In genomic region chr11:120659509-120660300, GRCm38 (mm10) we compare ENCODE assay signal across 7 mouse cellular contexts. TPM values are rescaled to one million over a fixed set of nuclear protein-coding genes. Genes with fewer than 3 reads are reported as not detected.
DNase-seq lines count a peak whose midpoint lies in the region; ATAC-seq and TF ChIP-seq lines count a peak whose summit lies in the region.

No protein-coding gene starts in this region.

- H3K36me3 ChIP-seq in E14TG2a.4 (ENCODE audit: insufficient read depth, low read length) = peaks cover 43% of the 10 kb centered on the region
- H3K36me3 ChIP-seq in hindbrain, embryonic 13.5 days = no peaks in the 10 kb centered on the region
- H3K36me3 ChIP-seq in liver, embryonic 13.5 days = no peaks in the 10 kb centered on the region
- H3K36me3 ChIP-seq in stomach, embryonic 15.5 days = no peaks in the 10 kb centered on the region

- H3K4me3 ChIP-seq in E14TG2a.4 (replicated peaks; ENCODE audit: low read length) = peak overlapping the region; percentile 89
- peak overlapping the region; percentile 40 for H3K4me3 ChIP-seq in hindbrain, embryonic 13.5 days
- peak overlapping the region; percentile 49 for H3K4me3 ChIP-seq in liver, embryonic 13.5 days (replicated peaks)
- H3K4me3 ChIP-seq in stomach, embryonic 15.5 days (replicated peaks) = peak overlapping the region; percentile 46

- ATAC-seq in hindbrain, embryonic 13.5 days (ENCODE audit: low FRiP score) = no peak
- ATAC-seq in liver, embryonic 13.5 days (ENCODE audit: low read depth) = no peak
- ATAC-seq in stomach, embryonic 15.5 days (ENCODE audit: insufficient read depth, low FRiP score, low read depth) = no peak

- peak overlapping the region; percentile 51 for H3K9ac ChIP-seq in hindbrain, embryonic 13.5 days
- H3K9ac ChIP-seq in liver, embryonic 13.5 days = no peak overlapping the region
- no peak overlapping the region for H3K9ac ChIP-seq in stomach, embryonic 15.5 days

- H3K4me1 ChIP-seq in E14TG2a.4 (replicated peaks; ENCODE audit: low read depth, low read length) = peaks cover 78% of the 10 kb centered on the region
- peaks cover 21% of the 10 kb centered on the region for H3K4me1 ChIP-seq in hindbrain, embryonic 13.5 days (replicated peaks)
- H3K4me1 ChIP-seq in liver, embryonic 13.5 days (replicated peaks) = peaks cover 23% of the 10 kb centered on the region
- peaks cover 18% of the 10 kb centered on the region for H3K4me1 ChIP-seq in stomach, embryonic 15.5 days

- H3K27ac ChIP-seq in hindbrain, embryonic 13.5 days = no peak overlapping the region
- no peak overlapping the region for H3K27ac ChIP-seq in liver, embryonic 13.5 days
- no peak overlapping the region for H3K27ac ChIP-seq in stomach, embryonic 15.5 days

- no peaks in the 10 kb centered on the region for H3K9me3 ChIP-seq in E14TG2a.4 (ENCODE audit: low read length)
- no peaks in the 10 kb centered on the region for H3K9me3 ChIP-seq in hindbrain, embryonic 13.5 days
- H3K9me3 ChIP-seq in liver, embryonic 13.5 days (replicated peaks) = no peaks in the 10 kb centered on the region
- no peaks in the 10 kb centered on the region for H3K9me3 ChIP-seq in stomach, embryonic 15.5 days

- peaks cover 27% of the 10 kb centered on the region for H3K27me3 ChIP-seq in E14TG2a.4 (ENCODE audit: insufficient read depth, low read length)
- H3K27me3 ChIP-seq in hindbrain, embryonic 13.5 days = peaks cover 91% of the 10 kb centered on the region
- peaks cover 97% of the 10 kb centered on the region for H3K27me3 ChIP-seq in liver, embryonic 13.5 days
- peaks cover 68% of the 10 kb centered on the region for H3K27me3 ChIP-seq in stomach, embryonic 15.5 days (replicated peaks)

- TF ChIP-seq CTCF in E14TG2a.4 (conservative IDR thresholded peaks at IDR 0.05; ENCODE audit: low read length) = no peak

- WGBS in hindbrain, embryonic 13.5 days = 2% methylated on average over 50 of the region's 50 CpGs
- 4% methylated on average over 50 of the region's 50 CpGs for WGBS in liver, embryonic 13.5 days (ENCODE audit: insufficient replicate concordance)
- 5% methylated on average over 44 of the region's 50 CpGs for WGBS in stomach, embryonic 15.5 days

- peak overlapping the region; percentile 60 for H3K4me2 ChIP-seq in hindbrain, embryonic 13.5 days
- H3K4me2 ChIP-seq in liver, embryonic 13.5 days = peak overlapping the region; percentile 62
- peak overlapping the region; percentile 82 for H3K4me2 ChIP-seq in stomach, embryonic 15.5 days

- DNase-seq in 3134 (ENCODE audit: extremely low read depth, insufficient read length, low spot score) = peak; percentile 55
- DNase-seq in liver, embryonic 13.5 days = no peak
- DNase-seq in c-Kit-positive CD71-positive TER-119-positive erythroid progenitor cells, embryonic 14.5 days (ENCODE audit: low spot score) = no peak
- DNase-seq in left cerebral cortex, adult 8-10 months (ENCODE audit: low spot score in 2 of 2) = no peak

RNA-seq across cellular contexts. Expression of gene Notum, which starts 1.3 kb away (rescaled TPM):
- polyA plus RNA-seq in hindbrain, embryonic 13.5 days (2015; fragmentation: Nextera tagmentation; extraction: Ambion mirVana) = 0.91 and 0.98 TPM in 2 replicates
- 0.27 and 0.36 TPM in 2 replicates for polyA plus RNA-seq in liver, embryonic 13.5 days (2015; fragmentation: Nextera tagmentation; extraction: Ambion mirVana)
- 3.9 and 4.9 TPM in 2 replicates for polyA plus RNA-seq in stomach, embryonic 15.5 days (2015; fragmentation: Nextera tagmentation; extraction: Ambion mirVana)
- 1 to 10 TPM; 2.1 to 7.1 (median 4.0) TPM for total RNA-seq in left cerebral cortex, adult 8-10 months (2022)

RNA-seq across cellular contexts. Expression of gene Myadml2, which starts 11.7 kb away (rescaled TPM):
- 0.36 and 0.77 TPM in 2 replicates for polyA plus RNA-seq in hindbrain, embryonic 13.5 days (2015; fragmentation: Nextera tagmentation; extraction: Ambion mirVana)
- 0.23 TPM in 1 of 2 replicates, not detected in the other for polyA plus RNA-seq in liver, embryonic 13.5 days (2015; fragmentation: Nextera tagmentation; extraction: Ambion mirVana)
- polyA plus RNA-seq in stomach, embryonic 15.5 days (2015; fragmentation: Nextera tagmentation; extraction: Ambion mirVana) = 0.28 and 0.44 TPM in 2 replicates
- total RNA-seq in left cerebral cortex, adult 8-10 months (2022) = 10 to 100 TPM in 3 of 4 experiments, 1 to 10 TPM in 1; 9.3 to 12.0 (median 10.7) TPM

RNA-seq across cellular contexts. Expression of gene Aspscr1, which starts 13.1 kb away (rescaled TPM):
- polyA plus RNA-seq in hindbrain, embryonic 13.5 days (2015; fragmentation: Nextera tagmentation; extraction: Ambion mirVana) = 152 and 161 TPM in 2 replicates
- polyA plus RNA-seq in liver, embryonic 13.5 days (2015; fragmentation: Nextera tagmentation; extraction: Ambion mirVana) = 49.2 and 52.5 TPM in 2 replicates
- polyA plus RNA-seq in stomach, embryonic 15.5 days (2015; fragmentation: Nextera tagmentation; extraction: Ambion mirVana) = 105 and 113 TPM in 2 replicates
- total RNA-seq in left cerebral cortex, adult 8-10 months (2022) = 10 to 100 TPM; 57.0 to 64.7 (median 61.2) TPM

RNA-seq across cellular contexts. Expression of gene Pycr1, which starts 16.1 kb away (rescaled TPM):
- polyA plus RNA-seq in hindbrain, embryonic 13.5 days (2015; fragmentation: Nextera tagmentation; extraction: Ambion mirVana) = 22.9 and 23.3 TPM in 2 replicates
- 6.0 and 6.9 TPM in 2 replicates for polyA plus RNA-seq in liver, embryonic 13.5 days (2015; fragmentation: Nextera tagmentation; extraction: Ambion mirVana)
- 32.5 and 32.7 TPM in 2 replicates for polyA plus RNA-seq in stomach, embryonic 15.5 days (2015; fragmentation: Nextera tagmentation; extraction: Ambion mirVana)
- total RNA-seq in left cerebral cortex, adult 8-10 months (2022) = 1 to 10 TPM; 1.5 to 2.3 (median 1.8) TPM

RNA-seq across cellular contexts. Expression of gene Mafg, which starts 26.3 kb away (rescaled TPM):
- 27.5 and 30.8 TPM in 2 replicates for polyA plus RNA-seq in hindbrain, embryonic 13.5 days (2015; fragmentation: Nextera tagmentation; extraction: Ambion mirVana)
- 39.8 and 40.0 TPM in 2 replicates for polyA plus RNA-seq in liver, embryonic 13.5 days (2015; fragmentation: Nextera tagmentation; extraction: Ambion mirVana)
- 29.3 and 31.9 TPM in 2 replicates for polyA plus RNA-seq in stomach, embryonic 15.5 days (2015; fragmentation: Nextera tagmentation; extraction: Ambion mirVana)
- total RNA-seq in left cerebral cortex, adult 8-10 months (2022) = 10 to 100 TPM; 66.8 to 77.2 (median 73.1) TPM
